In the genomic region with DNA sequence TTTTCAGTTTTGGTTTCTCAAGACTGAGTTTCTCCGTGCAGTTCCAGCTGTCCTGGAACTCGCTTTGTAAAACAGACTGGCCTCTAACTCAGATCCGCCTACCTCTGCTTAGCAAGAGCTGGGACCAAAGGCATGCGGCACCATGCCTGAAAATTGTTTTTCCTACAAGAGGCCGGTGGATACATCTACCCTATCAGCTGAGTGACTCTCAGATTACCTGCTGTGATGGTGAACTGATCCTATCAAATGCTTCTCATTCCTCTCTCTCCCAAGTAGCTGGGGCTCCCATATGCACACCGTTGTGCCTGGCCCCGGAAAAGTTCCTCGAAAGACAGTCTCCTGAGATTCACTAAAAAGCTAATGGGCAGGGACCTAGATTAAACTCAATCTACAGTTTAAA, we compare ENCODE assay signal across 12 mouse cellular contexts.
"Had no signal": no experiment of that assay in that cellular context is flagged by ENCODE, and none has a peak within 500 bp of the region (broad histone marks: within the 10 kb centered on the region; RNA-seq: fewer than 3 reads in every experiment).

No protein-coding gene starts in this region.

- DNase-seq: gastrocnemius, postnatal 14 days; gastrocnemius, postnatal 36 days; heart, adult 18-20 months; heart, postnatal 14 days; heart, postnatal 36 days; kidney, adult 11 months; kidney, adult 2 months; kidney, adult 9 months; kidney, postnatal 14 days; kidney, postnatal 4 days; liver; liver, embryonic 13.5 days had no signal
